Mouse (Mus musculus) thymus, adult 2 months (tissue): ENCODE measurements around the gene Lima1.

Experiments used
- CTCF ChIP-seq: fragments of 200-500 bp; IDR thresholded peaks from 2 replicates; pipeline ENCODE4 v1.5.1; 2012; ENCODE audit warnings: mild to moderate bottlenecking, control low read depth, low read length, moderate library complexity, borderline replicate concordance; ENCODE audit not compliant: control insufficient read depth, poor library complexity, insufficient read depth; ENCODE audit errors: extremely low read depth
- POLR2A ChIP-seq: fragments of 200-500 bp; IDR thresholded peaks from 2 replicates; pipeline ENCODE4 v1.6.1; 2012; ENCODE audit warnings: mild to moderate bottlenecking, low read length, control low read depth, moderate library complexity; ENCODE audit not compliant: control insufficient read depth, poor library complexity, insufficient read depth; ENCODE audit errors: extremely low read depth

DNA sequence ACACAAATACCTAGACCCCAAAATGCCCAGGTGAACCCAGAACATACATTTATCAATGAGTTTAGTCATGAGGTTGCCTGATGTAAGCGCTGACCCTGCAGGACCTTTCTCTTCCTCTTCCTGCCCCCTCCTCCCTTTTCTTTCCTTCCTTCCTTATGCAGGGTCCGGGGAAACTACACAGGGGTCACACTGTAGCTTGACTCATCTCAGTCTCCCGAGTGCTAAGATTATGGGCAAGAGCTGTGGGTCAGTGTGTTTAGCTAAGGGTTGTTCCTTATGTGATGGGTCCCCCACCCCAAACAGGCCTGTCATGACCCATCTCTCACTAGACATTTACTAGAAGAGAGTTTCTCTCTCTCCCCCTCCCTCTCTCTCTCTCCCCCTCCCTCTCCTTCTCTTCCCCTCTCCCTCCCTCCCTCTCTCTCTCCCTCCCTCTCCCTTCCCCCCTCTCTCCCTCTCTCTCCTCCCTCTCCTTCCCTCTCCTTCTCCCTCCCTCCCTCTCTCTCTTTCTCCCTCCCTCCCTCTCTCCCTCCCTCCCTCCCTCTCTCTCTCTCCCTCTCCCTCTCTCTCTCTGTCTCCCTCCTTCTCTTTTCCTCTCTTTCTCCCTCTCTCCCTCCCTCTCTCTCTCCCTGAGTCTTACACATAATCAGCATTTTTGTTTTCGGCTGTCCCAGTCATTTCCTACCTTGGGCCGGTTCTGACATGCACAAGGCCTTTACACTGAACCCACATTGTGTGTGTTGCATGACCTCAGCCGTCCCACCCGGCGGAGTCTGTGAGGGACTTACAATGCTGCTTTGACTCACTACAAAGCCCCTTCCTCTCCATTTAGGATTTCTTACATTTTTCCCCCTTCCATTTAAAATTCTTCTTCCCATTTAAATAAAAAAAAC is 57.7 kb downstream of the Lima1 start:
- TF ChIP-seq POLR2A (no peak), CTCF (no peak)
